Mouse (Mus musculus): ENCODE measurements at regions not wholly inside any gene's neighbourhood (a gene's known extent, or its start where the extent isn't known, plus 50 kb on each side); places are given as distances from the start of the nearest gene placed in this dataset.
"Not testable (repeated sequence)": the region's sequence is repeated elsewhere in the genome, so short reads cannot be mapped to it uniquely, and the experiment has no call there.

- not testable (repeated sequence) for H3K27me3 ChIP-seq (ENCODE audit: control insufficient read depth, insufficient read depth, low read length); ATAC-seq (ENCODE audit: low FRiP score); H3K36me3 ChIP-seq (ENCODE audit: control insufficient read depth, insufficient read depth, low read length); H3K9me3 ChIP-seq (ENCODE audit: control insufficient read depth, low read length); DNase-seq (ENCODE audit: low spot score); H3K4me3 ChIP-seq (ENCODE audit: low read depth, low read length); H3K4me2 ChIP-seq (replicated peaks; ENCODE audit: low read depth, low read length); H3K4me1 ChIP-seq (replicated peaks; ENCODE audit: control insufficient read depth, insufficient read depth, low read length); H3K27ac ChIP-seq (ENCODE audit: low read depth, low read length); H3K9ac ChIP-seq (ENCODE audit: low read depth, low read length)
- WGBS = 72% methylated on average over 2 of the region's 2 CpGs
Observed at GRCm38 (mm10) chr7:60352206-60352605, 212.2 kb upstream of the Snrpn start.
